Mouse (Mus musculus) T-helper 2 cell (primary cell): ENCODE results near the gene Tmem211.

Source experiments
- in situ Hi-C: fragments of 300-600 bp; cut with MboI, MseI; formaldehyde crosslinking; loops from one replicate; pipeline ENCODE4 v1.15.1; 2025; ENCODE audit warnings: high pct_unique_total_duplicates

Tmem211 gene

GRCm38 (mm10) chr5:113212156-113212835 lies 14.4 kb upstream of the Tmem211 start:
- in situ Hi-C loops: no loop called here

DNA sequence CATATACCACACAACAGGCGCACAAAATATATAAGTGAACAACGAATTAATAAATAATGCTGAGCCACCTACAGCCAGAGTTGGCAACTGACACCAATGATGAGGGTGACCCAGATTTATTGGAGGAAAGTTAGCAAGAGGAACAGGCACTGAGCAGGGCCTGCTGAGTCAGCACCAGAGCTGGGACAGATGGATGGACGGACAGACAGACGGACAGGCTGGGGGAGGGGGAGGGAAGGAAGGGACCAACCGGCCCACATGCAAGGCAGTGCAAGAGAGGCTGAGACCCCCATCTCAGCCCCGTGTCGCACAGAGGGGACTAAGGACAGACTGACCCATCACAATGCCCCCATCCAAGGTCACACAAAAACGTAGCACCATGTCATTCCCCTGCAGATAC lies 12.7 kb upstream of the Tmem211 start:
- in situ Hi-C loops: no loop called here

DNA sequence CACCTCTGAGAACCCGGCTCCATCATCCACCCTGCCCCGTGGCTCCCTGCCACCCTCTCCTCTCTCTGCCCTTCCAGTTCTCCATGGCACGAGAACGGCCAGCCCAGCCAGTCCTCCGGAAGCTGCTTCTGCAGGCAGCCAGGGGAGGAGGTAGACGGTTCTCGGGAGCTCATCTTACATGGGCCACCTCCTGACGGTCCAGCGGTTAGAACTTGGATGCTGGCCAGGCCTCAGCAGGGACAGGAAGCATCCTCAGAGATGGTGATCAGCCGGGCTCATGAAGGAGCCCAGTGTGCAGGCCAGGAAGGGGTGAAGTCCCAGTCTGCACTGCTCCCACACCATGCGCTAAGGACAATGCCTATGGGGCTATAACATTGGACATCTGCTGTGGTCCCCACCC lies 12.3 kb upstream of the Tmem211 start:
- in situ Hi-C loops: no loop called here

GRCm38 (mm10) chr5:113215610-113216011 lies 11.1 kb upstream of the Tmem211 start:
- in situ Hi-C loops: no loop called here

DNA sequence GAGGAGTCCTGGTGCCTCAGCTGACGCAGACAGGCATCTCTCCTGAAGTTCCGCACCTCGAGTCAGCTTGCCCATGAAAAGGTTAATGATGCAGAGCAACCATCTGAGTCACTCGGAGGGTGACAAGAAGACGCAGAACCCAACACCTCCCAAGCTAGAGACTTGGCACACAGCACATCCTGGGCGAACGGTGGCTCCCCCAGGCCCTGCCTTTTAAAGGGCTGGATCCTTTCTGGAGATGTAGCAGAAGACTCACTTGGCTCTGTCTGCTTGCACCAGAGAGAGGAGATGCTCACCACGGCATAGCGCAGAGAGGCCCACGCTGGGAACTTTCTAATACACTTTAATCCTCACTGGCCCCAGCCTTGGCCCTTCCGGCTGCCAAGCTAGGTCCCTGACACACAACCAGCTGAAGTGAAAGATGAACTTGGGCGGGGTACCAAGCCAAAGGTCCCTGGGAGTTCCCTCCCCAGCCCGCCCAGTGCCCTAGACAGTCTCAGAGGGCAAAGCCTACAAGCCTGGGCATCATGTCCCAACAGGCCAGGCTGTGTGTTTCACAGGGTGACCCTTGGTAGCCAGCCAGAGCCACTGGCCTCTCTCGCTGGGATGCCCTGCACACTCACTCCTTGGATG lies 10.3 kb upstream of the Tmem211 start:
- in situ Hi-C loops: no loop called here

GRCm38 (mm10) chr5:113217076-113217475 lies 9.6 kb upstream of the Tmem211 start:
- in situ Hi-C loops: no loop called here

DNA sequence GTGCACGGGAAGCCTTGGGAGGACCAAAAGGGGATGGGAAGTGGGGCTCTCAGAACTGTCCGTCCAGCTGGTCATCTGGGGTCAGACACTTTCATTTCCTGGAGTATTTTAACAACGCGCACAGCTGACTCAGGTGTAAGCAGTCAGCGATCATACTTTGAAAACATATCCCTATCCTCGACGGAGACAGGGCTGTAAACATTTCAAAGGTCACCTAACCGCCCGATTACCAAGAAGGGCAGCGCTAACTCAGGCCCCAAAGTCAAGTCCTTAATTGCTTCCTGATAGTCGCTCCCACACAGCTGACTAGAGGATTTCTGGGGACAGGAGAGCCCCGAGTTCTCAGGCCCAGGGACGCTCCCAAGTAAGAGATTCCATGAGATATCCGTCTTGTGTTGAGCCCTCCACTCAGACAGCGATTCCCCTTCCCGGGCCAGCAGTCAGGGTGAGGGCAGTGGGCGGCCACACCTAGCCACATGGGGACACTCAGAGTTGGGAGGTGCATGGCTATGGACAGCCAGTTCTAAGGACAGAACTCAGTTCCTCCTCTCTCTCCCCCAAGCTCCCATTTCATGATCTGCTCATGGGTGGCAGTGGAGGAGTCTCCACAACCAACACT lies 8.0 kb upstream of the Tmem211 start:
- in situ Hi-C loops: no loop called here

- in situ Hi-C loops: no loop called here
Observed at GRCm38 (mm10) chr5:113219450-113219849, 7.3 kb upstream of the Tmem211 start.

DNA sequence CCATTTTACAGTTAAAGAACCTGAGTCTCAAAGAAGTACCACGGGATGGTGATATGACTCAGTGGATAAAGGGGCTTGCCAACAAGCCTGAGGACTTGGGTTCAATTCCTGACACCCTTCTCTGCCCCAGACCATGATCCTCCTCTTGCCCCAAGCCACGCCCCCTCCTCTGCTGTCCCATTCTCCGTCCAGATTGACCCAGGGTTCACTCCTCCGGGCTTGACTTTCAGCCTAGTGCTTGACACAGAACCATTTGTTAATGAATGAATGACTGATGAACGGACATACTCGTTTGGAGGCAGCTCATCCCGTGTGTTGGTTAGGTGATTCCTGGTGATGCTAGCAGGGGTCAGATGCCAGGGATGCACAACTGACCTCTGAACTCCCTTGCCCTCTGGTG lies 6.8 kb upstream of the Tmem211 start:
- in situ Hi-C loops: no loop called here

- in situ Hi-C loops: no loop called here
Observed at GRCm38 (mm10) chr5:113220383-113221146, 6.1 kb upstream of the Tmem211 start.

GRCm38 (mm10) chr5:113221147-113221865 lies 5.4 kb upstream of the Tmem211 start, which contains the start of gene 2900026A02Rik:
Gene 2900026A02Rik (minus strand): TSS chr5:113221236.
- in situ Hi-C loops: no loop called here

- in situ Hi-C loops: no loop called here
Observed at GRCm38 (mm10) chr5:113223888-113224287, 2.8 kb upstream of the Tmem211 start.

GRCm38 (mm10) chr5:113225271-113225670 lies 1.4 kb upstream of the Tmem211 start:
- in situ Hi-C loops: loop anchor here (5.0 kb wide), 1 partner anchor 48 kb away; no protein-coding TSS in a partner anchor

GRCm38 (mm10) chr5:113225686-113226435 lies 848 bp upstream of the Tmem211 start:
- in situ Hi-C loops: loop anchor here (5.0 kb wide), 1 partner anchor 49 kb away; no protein-coding TSS in a partner anchor

DNA sequence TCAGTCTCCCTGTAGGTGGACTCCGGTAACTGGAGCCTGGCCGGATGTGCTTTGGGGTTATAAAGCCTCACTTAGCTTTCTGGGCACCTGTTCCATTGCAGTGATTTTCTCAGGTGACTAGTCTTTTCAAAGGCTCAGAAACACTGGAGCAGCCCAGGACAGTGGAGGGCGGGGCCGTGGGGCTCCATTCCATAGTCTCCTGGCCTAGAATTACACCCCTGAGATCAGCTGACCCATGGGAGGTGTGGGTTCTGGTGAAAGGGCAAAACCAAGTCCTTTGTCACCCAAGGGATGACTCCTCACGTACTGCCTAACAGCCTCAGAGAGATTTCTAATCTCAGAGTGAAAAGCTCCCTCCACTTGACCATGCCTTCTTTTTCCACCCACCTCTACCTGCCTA lies 3.5 kb downstream of the Tmem211 start:
- in situ Hi-C loops: no loop called here

DNA sequence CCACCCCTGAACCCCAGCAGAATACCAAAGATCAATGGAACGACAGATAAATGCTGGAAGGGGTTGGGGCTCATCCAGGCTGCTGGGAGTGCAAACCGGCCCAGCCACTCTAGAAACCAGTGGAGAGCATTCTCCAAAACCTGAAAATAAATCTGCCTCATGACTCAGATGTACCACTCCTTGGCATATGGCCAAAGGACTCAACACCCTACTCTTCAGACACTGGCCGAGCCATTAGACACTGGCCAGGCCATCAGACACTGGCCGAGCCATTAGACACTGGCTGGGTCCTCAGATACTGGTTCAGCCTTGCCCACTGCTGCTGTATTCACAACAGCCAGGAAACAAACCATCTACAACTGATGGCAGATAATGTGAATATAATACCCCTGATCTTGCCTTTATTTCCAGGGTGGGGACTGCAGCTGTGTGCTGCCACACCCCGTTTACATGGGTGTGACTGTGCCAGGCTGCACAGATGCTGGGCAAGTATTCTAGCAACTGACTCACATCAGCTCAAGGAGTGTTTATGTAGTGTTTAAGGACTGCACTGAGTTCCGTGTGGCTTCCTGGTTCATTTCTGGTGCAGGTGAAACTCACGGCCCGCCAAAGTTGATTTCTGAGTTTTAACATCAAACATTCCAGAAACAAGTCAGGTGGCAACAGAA lies 22.7 kb downstream of the Tmem211 start:
- in situ Hi-C loops: no loop called here

GRCm38 (mm10) chr5:113250806-113251205 lies 24.1 kb downstream of the Tmem211 start:
- in situ Hi-C loops: no loop called here

- in situ Hi-C loops: no loop called here
Observed at GRCm38 (mm10) chr5:113265637-113266036, 38.9 kb downstream of the Tmem211 start.

DNA sequence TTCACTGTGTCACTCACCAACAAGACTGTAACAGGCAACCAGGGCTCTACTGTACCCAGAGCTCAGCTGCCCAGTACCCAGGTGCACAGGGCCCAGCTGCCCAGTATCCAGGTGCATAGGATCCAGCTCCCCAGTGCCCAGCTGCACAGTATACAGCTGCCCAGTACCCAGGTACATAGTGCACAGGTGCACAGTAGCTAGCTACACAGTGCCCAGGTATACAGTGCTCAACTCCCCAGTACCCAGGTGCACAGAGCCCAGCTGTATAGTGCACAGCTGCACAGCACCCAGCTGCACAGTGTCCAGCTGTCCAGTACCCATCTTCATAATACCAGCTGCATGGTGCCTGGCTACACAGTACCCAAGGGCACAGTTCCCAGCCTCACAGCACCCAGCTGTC lies 41.5 kb downstream of the Tmem211 start:
- in situ Hi-C loops: no loop called here

GRCm38 (mm10) chr5:113270043-113270442 lies 43.3 kb downstream of the Tmem211 start:
- in situ Hi-C loops: no loop called here
